Mouse (Mus musculus) central nervous system, embryonic 14 days (tissue): ENCODE data around the gene Gm11172. TPM values are rescaled to one million over a fixed set of nuclear protein-coding genes. Genes with fewer than 3 reads are reported as not detected.

Source experiments
- polyA plus RNA-seq: library from polyadenylated mRNA; depleted of rRNA; stranded (reverse); fragments of >200 nt; gene quantifications from 2 replicates; pipeline ENCODE4 v1.2.3, GENCODE M21; 2012; rRNA removed

Gene Gm11172
- polyA plus RNA-seq = not detected in 2 replicates

DNA sequence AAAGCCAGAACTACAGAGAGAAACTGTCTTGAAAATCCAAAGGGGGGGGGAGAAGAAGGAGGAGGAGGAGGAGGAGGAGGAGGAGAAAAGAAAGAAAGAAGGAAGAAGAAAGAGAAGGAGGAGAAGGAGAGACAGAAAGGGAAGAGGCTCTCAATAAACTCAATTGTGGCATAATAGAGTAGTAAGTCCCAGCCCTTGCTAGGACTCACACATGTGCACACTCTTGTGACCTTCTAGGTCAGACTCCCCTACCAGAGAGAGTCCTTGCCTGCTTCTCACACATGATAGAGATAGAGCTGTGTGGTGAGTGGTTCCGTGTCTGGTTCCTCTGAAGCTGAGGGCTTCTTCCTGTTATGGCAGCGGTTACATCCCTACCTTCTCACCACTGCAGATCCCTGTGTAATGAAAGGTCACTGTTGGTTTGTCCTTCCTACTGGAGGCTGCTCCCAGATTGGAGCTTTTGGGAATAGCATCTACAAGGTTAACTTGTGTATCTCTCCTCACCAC, at the start of gene Gm11172:
Gm11172 (plus strand) TSS at position 51 of the 507 bp plus-strand sequence.

DNA sequence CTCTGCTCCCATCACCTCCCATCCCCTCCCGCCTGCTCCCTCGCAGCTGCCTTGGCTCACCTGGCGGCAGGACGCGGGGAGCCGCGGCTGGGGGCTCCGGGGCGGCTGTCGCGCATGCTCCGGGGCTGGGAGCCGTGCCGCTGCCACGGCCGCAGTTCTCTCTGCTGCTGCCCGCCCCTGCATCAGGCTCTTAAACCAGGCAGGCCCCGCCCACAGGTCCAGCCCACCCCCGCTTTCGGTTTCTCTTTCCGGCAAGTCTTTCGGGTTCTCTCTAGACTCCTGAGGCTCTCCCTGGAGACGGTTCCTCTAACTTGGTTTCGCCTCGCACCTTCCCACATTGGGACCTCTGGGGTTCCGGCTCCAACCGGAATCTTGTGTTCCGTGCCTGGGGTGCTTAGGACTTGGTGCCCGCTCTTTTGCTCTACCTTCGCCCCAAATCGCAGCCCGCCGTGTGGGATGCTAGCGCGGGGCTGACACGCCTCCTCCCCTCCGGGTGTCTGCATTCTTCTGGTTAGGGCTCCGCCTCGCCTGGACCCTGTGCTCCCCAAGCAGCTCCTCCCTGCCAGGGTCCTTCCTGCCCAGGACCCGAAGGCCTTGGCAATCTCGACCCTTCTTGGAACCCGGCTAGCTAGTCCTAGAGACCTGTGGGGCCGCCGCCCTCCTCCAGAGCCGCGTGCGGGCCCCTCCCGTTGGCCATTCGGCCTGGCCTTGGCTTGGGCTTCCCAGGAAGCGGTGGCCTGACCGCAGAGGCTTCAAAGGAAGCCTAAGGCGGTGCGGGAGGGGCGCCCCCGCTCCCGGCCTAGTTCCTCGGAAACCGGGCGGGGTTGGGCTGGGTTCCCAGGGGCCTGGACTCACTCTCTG, 27.1 kb upstream of the Gm11172 start, which contains the start of gene Socs1:
Socs1 (minus strand) TSS at position 166 of the 861 bp plus-strand sequence.

GRCm38 (mm10) chr16:10788271-10788670, 24.4 kb upstream of the Gm11172 start, which contains the start of gene Tnp2:
Gene Tnp2 (minus strand): TSS chr16:10788660.

GRCm38 (mm10) chr16:10790702-10791101, 22.0 kb upstream of the Gm11172 start, which contains the start of gene Prm3:
Gene Prm3 (minus strand): TSS chr16:10790914.

GRCm38 (mm10) chr16:10796034-10796433, 16.7 kb upstream of the Gm11172 start, which contains the start of gene Prm2:
Gene Prm2 (minus strand): TSS chr16:10796134.

GRCm38 (mm10) chr16:10805789-10806527, 6.8 kb upstream of the Gm11172 start, which contains the start of gene Prm1:
Gene Prm1 (minus strand): TSS chr16:10805839.

DNA sequence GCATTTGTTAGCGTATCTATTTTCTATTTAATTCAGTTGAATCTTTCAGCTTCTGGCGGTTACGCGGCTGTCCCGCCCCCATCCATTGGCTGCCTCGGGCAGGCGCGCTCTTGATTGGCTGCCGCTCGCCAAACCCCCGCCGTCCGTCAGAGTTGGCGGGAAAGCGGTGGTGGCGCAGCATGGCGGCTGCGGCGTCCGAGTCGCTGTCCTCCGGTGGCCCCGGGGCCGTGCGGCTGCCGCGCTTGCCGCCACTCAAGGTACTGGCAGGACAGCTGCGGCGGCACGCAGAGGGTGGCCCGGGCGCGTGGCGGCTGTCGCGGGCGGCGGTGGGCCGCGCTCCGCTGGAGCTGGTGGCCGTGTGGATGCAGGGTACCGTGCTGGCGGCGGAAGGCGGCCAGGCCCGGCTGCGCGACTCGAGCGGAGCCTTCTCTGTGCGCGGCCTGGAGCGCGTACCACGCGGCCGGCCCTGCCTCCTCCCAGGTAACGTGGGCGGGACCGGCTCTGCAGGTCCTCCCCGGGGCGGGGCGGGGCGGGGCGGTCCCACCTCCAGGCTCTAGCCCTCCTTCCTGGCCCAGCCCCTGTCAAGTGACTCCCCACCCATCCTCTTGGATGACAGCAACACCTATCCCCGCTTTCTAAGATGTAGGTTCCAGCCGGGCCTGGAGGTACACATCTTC, 22.3 kb downstream of the Gm11172 start, which contains the start of gene Rmi2:
Rmi2 (plus strand) TSS at position 149 of the 677 bp plus-strand sequence.

Other genes starting within 250 kb of the Gm11172 start
- gene Socs1, start 27.4 kb upstream of the Gm11172 start, polyA plus RNA-seq = 1.8 and 3.9 TPM in 2 replicates
- gene Tnp2, start 24.3 kb upstream of the Gm11172 start, polyA plus RNA-seq = not detected in 2 replicates
- not detected in 2 replicates for gene Prm3, start 22.0 kb upstream of the Gm11172 start, polyA plus RNA-seq
- not detected in 2 replicates for gene Prm2, start 16.8 kb upstream of the Gm11172 start, polyA plus RNA-seq
- not detected in 2 replicates for gene Prm1, start 7.1 kb upstream of the Gm11172 start, polyA plus RNA-seq
- 3.1 TPM in 2 replicates for gene Rmi2, start 22.1 kb downstream of the Gm11172 start, polyA plus RNA-seq
- gene Snn, start 248.0 kb downstream of the Gm11172 start, polyA plus RNA-seq = 170 and 217 TPM in 2 replicates